Mouse (Mus musculus) MEL (cell line): Measurements from ENCODE around the gene Gnb1l. TPM values are rescaled to one million over a fixed set of nuclear protein-coding genes. Genes with fewer than 3 reads are reported as not detected.

Source experiments
- DNase-seq: peaks from one replicate; pipeline ENCODE4 v3.0.0; 2011; ENCODE audit warnings: low read depth, low spot score
- H3K27ac ChIP-seq: 2 replicates; pipeline ENCODE4 v1.5.1; 2012; ENCODE audit warnings: low read depth, mild to moderate bottlenecking, control low read depth, low read length, moderate library complexity; ENCODE audit not compliant: control insufficient read depth
- H3K27me3 ChIP-seq, 2 experiments: fragments of 150-350 bp in 1 of 2; sonication (generic) in 1 of 2; 2 replicates each; pipeline ENCODE4 v1.6.1; 2012; ENCODE audit warnings: low read length in 2 of 2, mild to moderate bottlenecking in 2 of 2, improper control_type of control experiment in 1 of 2, moderate library complexity in 1 of 2; ENCODE audit not compliant: insufficient read depth in 2 of 2, control insufficient read depth in 1 of 2
- H3K36me3 ChIP-seq, 2 experiments: 2 replicates each; pipeline ENCODE4 v1.6.1; 2012 to 2014; ENCODE audit warnings: low read length in 2 of 2, improper control_type of control experiment in 1 of 2, inconsistent platforms in 1 of 2, mild to moderate bottlenecking in 1 of 2; ENCODE audit not compliant: insufficient read depth in 2 of 2, control insufficient read depth in 1 of 2
- H3K4me1 ChIP-seq, 2 experiments: fragments of 150-350 bp in 1 of 2; sonication (generic) in 1 of 2; 2 replicates each; pipeline ENCODE4 v1.6.1; 2012; ENCODE audit warnings: low read length in 2 of 2, improper control_type of control experiment in 1 of 2, mild to moderate bottlenecking in 1 of 2; ENCODE audit not compliant: insufficient read depth in 2 of 2, control insufficient read depth in 1 of 2
- H3K4me3 ChIP-seq, 2 experiments: fragments of 150-350 bp in 1 of 2; sonication (generic) in 1 of 2; 2 replicates each; pipeline ENCODE4 v1.5.1; 2012; ENCODE audit warnings: low read depth in 2 of 2, low read length in 2 of 2, mild to moderate bottlenecking in 2 of 2, moderate library complexity in 2 of 2, control low read depth in 1 of 2, improper control_type of control experiment in 1 of 2; ENCODE audit not compliant: control insufficient read depth in 1 of 2, insufficient read depth in 1 of 2
- H3K79me2 ChIP-seq: 2 replicates; pipeline ENCODE4 v1.6.1; 2012; ENCODE audit warnings: mild to moderate bottlenecking, low read length, moderate library complexity; ENCODE audit not compliant: control insufficient read depth, poor library complexity, insufficient read depth
- H3K9ac ChIP-seq: 2 replicates; pipeline ENCODE4 v1.6.1; 2012; ENCODE audit warnings: low read depth, mild to moderate bottlenecking, control low read depth, low read length, moderate library complexity; ENCODE audit not compliant: control insufficient read depth, poor library complexity, severe bottlenecking
- H3K9me3 ChIP-seq: fragments of 150-350 bp; sonication (generic); replicated peaks from 2 replicates; pipeline ENCODE4 v1.6.1; 2012; ENCODE audit warnings: mild to moderate bottlenecking, low read length, improper control_type of control experiment, moderate library complexity; ENCODE audit not compliant: insufficient read depth
- CHD1 ChIP-seq: IDR thresholded peaks from 2 replicates; pipeline ENCODE4 v1.6.1; 2012; ENCODE audit warnings: low read depth, mild to moderate bottlenecking, inconsistent platforms, low read length, improper control_type of control experiment
- CTCF ChIP-seq, 3 experiments: IDR thresholded peaks in 2 of 3; conservative IDR thresholded peaks in 1 of 3; 2 replicates each; pipeline ENCODE4 v1.5.1; 2011 to 2012; ENCODE audit warnings: low read length in 3 of 3, low read depth in 2 of 3, mild to moderate bottlenecking in 2 of 3, improper control_type of control experiment in 1 of 3, inconsistent platforms in 1 of 3, mixed read lengths in 1 of 3, moderate library complexity in 1 of 3; ENCODE audit not compliant: control insufficient read depth in 1 of 3, insufficient read depth in 1 of 3, poor library complexity in 1 of 3, severe bottlenecking in 1 of 3
- E2F4 ChIP-seq: IDR thresholded peaks from 2 replicates; pipeline ENCODE4 v1.6.1; 2011; ENCODE audit warnings: low read depth, low read length, improper control_type of control experiment, borderline replicate concordance
- ELF1 ChIP-seq: IDR thresholded peaks from 2 replicates; pipeline ENCODE4 v1.6.1; 2014; ENCODE audit warnings: low read depth, mild to moderate bottlenecking, inconsistent platforms, low read length, improper control_type of control experiment, moderate library complexity
- ETS1 ChIP-seq: IDR thresholded peaks from 2 replicates; pipeline ENCODE4 v1.6.1; 2012; ENCODE audit warnings: low read depth, mild to moderate bottlenecking, inconsistent platforms, low read length, improper control_type of control experiment, moderate library complexity
- GABPA ChIP-seq: IDR thresholded peaks from 2 replicates; pipeline ENCODE4 v1.6.1; 2012; ENCODE audit warnings: low read depth, mild to moderate bottlenecking, inconsistent platforms, low read length, improper control_type of control experiment, moderate library complexity
- HCFC1 ChIP-seq: IDR thresholded peaks from 2 replicates; pipeline ENCODE4 v1.6.1; 2012; ENCODE audit warnings: low read depth, mild to moderate bottlenecking, inconsistent platforms, low read length, improper control_type of control experiment, moderate library complexity
- KAT2A ChIP-seq: conservative IDR thresholded peaks from 2 replicates; pipeline ENCODE4 v1.6.1; 2012; ENCODE audit warnings: low read depth, low read length, improper control_type of control experiment, inconsistent platforms
- MAFK ChIP-seq: IDR thresholded peaks from 2 replicates; pipeline ENCODE4 v1.6.1; 2011; ENCODE audit warnings: low read depth, mild to moderate bottlenecking, low read length, improper control_type of control experiment, borderline replicate concordance
- MAX ChIP-seq: IDR thresholded peaks from 2 replicates; pipeline ENCODE4 v1.6.1; 2011; ENCODE audit warnings: low read length, improper control_type of control experiment
- MAZ ChIP-seq: IDR thresholded peaks from 2 replicates; pipeline ENCODE4 v1.6.1; 2012; ENCODE audit warnings: low read depth, mild to moderate bottlenecking, inconsistent platforms, low read length, improper control_type of control experiment
- MEF2A ChIP-seq: IDR thresholded peaks from 2 replicates; pipeline ENCODE4 v1.6.1; 2014; ENCODE audit warnings: low read depth, mild to moderate bottlenecking, inconsistent platforms, low read length, improper control_type of control experiment; ENCODE audit not compliant: poor library complexity, insufficient replicate concordance, severe bottlenecking; ENCODE audit errors: extremely low read depth
- MXI1 ChIP-seq: IDR thresholded peaks from 2 replicates; pipeline ENCODE4 v1.6.1; 2011; ENCODE audit warnings: mild to moderate bottlenecking, low read depth, low read length, improper control_type of control experiment
- MYB ChIP-seq: IDR thresholded peaks from 2 replicates; pipeline ENCODE4 v1.6.1; 2011; ENCODE audit warnings: mild to moderate bottlenecking, low read depth, low read length, improper control_type of control experiment
- MYC ChIP-seq: IDR thresholded peaks from 2 replicates; pipeline ENCODE4 v1.6.1; 2011; ENCODE audit warnings: low read depth, mild to moderate bottlenecking, low read length, improper control_type of control experiment, moderate library complexity
- NRF1 ChIP-seq: IDR thresholded peaks from 2 replicates; pipeline ENCODE4 v1.6.1; 2014; ENCODE audit warnings: low read depth, mild to moderate bottlenecking, inconsistent platforms, low read length, improper control_type of control experiment, moderate library complexity; ENCODE audit not compliant: poor library complexity, insufficient read depth, severe bottlenecking
- POLR2AphosphoS2 ChIP-seq: IDR thresholded peaks from 2 replicates; pipeline ENCODE4 v1.6.1; 2011; ENCODE audit warnings: low read length, improper control_type of control experiment
- POLR2AphosphoS5 ChIP-seq: IDR thresholded peaks from 2 replicates; pipeline ENCODE4 v1.6.1; 2012; ENCODE audit warnings: low read depth, borderline replicate concordance, mild to moderate bottlenecking, inconsistent platforms, low read length, moderate library complexity, mixed read lengths
- RAD21 ChIP-seq: IDR thresholded peaks from 2 replicates; pipeline ENCODE4 v1.6.1; 2011; ENCODE audit warnings: mild to moderate bottlenecking, low read depth, low read length, improper control_type of control experiment
- RCOR1 ChIP-seq: IDR thresholded peaks from 2 replicates; pipeline ENCODE4 v1.6.1; 2012; ENCODE audit warnings: low read depth, mild to moderate bottlenecking, inconsistent platforms, low read length, improper control_type of control experiment
- SIN3A ChIP-seq: IDR thresholded peaks from 2 replicates; pipeline ENCODE4 v1.6.1; 2012; ENCODE audit warnings: low read length, improper control_type of control experiment, inconsistent platforms
- SMC3 ChIP-seq: IDR thresholded peaks from 2 replicates; pipeline ENCODE4 v1.6.1; 2011; ENCODE audit warnings: low read depth, low read length, improper control_type of control experiment
- TAL1 ChIP-seq: IDR thresholded peaks from 2 replicates; pipeline ENCODE4 v1.6.1; 2012; ENCODE audit warnings: mild to moderate bottlenecking, inconsistent platforms, low read length, moderate library complexity, mixed read lengths
- TCF12 ChIP-seq: IDR thresholded peaks from 2 replicates; pipeline ENCODE4 v1.6.1; 2014; ENCODE audit warnings: low read depth, mild to moderate bottlenecking, inconsistent platforms, low read length, improper control_type of control experiment, moderate library complexity
- UBTF ChIP-seq: IDR thresholded peaks from 2 replicates; pipeline ENCODE4 v1.6.1; 2012; ENCODE audit warnings: low read depth, mild to moderate bottlenecking, inconsistent platforms, low read length, improper control_type of control experiment, moderate library complexity, borderline replicate concordance; ENCODE audit not compliant: insufficient read depth
- USF1 ChIP-seq: IDR thresholded peaks from 2 replicates; pipeline ENCODE4 v1.6.1; 2014; ENCODE audit warnings: low read depth, mild to moderate bottlenecking, inconsistent platforms, low read length, improper control_type of control experiment, moderate library complexity
- USF2 ChIP-seq, 2 experiments: IDR thresholded peaks; 2 replicates each; pipeline ENCODE4 v1.6.1; 2011 to 2012; ENCODE audit warnings: improper control_type of control experiment in 2 of 2, low read length in 2 of 2, borderline replicate concordance in 1 of 2, inconsistent platforms in 1 of 2, low read depth in 1 of 2, mild to moderate bottlenecking in 1 of 2; ENCODE audit not compliant: insufficient read depth in 1 of 2
- ZC3H11A ChIP-seq: IDR thresholded peaks from 2 replicates; pipeline ENCODE4 v1.6.1; 2012; ENCODE audit warnings: low read depth, mild to moderate bottlenecking, inconsistent platforms, low read length, improper control_type of control experiment
- polyA plus RNA-seq, 2 experiments: library from polyadenylated mRNA; stranded (reverse) in 1 of 2; unstranded in 1 of 2; fragments of >175 nt in 1 of 2; fragments of >200 nt in 1 of 2; gene quantifications; 2 replicates each; pipeline versions ENCODE4 v1.2.1 to v1.2.4; 2012; ENCODE audit warnings: low replicate concordance in 2 of 2, low read depth in 1 of 2; ENCODE audit not compliant: insufficient read length in 2 of 2, insufficient read depth in 1 of 2, missing spikeins in 1 of 2
- total RNA-seq: library from RNA; depleted of rRNA; stranded (reverse); fragments of 300-350 nt; gene quantifications from 2 replicates; pipeline ENCODE4 v1.2.3, GENCODE M21; 2012

Gnb1l gene
- total and polyA plus RNA-seq, 3 experiments: 37.9 to 47.8 TPM; not detected in 1

DNA sequence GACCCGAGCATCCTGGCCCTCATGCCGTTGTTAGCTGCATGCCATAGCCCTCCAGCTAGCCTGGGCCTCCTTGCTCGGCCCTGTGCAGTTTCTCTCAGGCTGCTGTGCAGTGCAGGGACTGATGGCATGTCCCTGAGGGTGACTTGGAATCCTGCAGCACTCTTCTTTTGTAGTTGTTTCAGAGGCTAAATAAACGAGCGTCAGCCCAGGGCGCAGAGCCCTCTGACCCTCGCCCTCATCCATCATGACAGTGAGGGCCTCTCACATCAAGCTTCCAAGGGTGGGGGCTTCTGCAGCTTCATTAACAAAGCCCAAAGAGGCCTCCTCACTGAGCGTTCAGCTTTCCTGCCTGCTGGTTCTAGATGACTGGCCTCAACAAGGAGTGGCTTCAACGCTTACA lies 53.1 kb downstream of the Gnb1l start:
- H3K27me3 ChIP-seq: no peaks in the 10 kb centered on the region
- H3K9me3 ChIP-seq: no peaks in the 10 kb centered on the region
- no peaks in the 10 kb centered on the region for H3K79me2 ChIP-seq
- TF ChIP-seq MYB: no peak
- no peak for TF ChIP-seq SIN3A
- no peak for TF ChIP-seq MAZ
- TF ChIP-seq ZC3H11A: no peak
- TF ChIP-seq SMC3: no peak
- TF ChIP-seq MEF2A: no peak
- TF ChIP-seq MAX: no peak
- no peak for TF ChIP-seq TCF12
- TF ChIP-seq MXI1: no peak
- TF ChIP-seq MYC: no peak
- no peak for TF ChIP-seq POLR2AphosphoS2
- no peak for TF ChIP-seq RAD21
- TF ChIP-seq CTCF (IDR thresholded peaks at IDR 0.05 in 2 of 3, conservative IDR thresholded peaks at IDR 0.05 in 1 of 3; ENCODE audit: control insufficient read depth in 1 of 3, insufficient read depth in 1 of 3, low read depth in 2 of 3, low read length in 3 of 3, poor library complexity in 1 of 3, severe bottlenecking in 1 of 3): no peak
- no peak for TF ChIP-seq KAT2A
- no peak for TF ChIP-seq USF2 (IDR thresholded peaks at IDR 0.05; ENCODE audit: borderline replicate concordance in 1 of 2, insufficient read depth in 1 of 2, low read depth in 1 of 2, low read length in 2 of 2)
- TF ChIP-seq USF1: no peak
- no peak for TF ChIP-seq ETS1
- TF ChIP-seq MAFK: no peak
- TF ChIP-seq HCFC1: no peak
- H3K36me3 ChIP-seq: no peaks in the 10 kb centered on the region; a peak in 1 of 4 replicates
- no peak overlapping the region for H3K9ac ChIP-seq
- no peaks in the 10 kb centered on the region for H3K4me1 ChIP-seq
- no peak overlapping the region for H3K27ac ChIP-seq
- no peak for DNase-seq
- H3K4me3 ChIP-seq: no peak overlapping the region

DNA sequence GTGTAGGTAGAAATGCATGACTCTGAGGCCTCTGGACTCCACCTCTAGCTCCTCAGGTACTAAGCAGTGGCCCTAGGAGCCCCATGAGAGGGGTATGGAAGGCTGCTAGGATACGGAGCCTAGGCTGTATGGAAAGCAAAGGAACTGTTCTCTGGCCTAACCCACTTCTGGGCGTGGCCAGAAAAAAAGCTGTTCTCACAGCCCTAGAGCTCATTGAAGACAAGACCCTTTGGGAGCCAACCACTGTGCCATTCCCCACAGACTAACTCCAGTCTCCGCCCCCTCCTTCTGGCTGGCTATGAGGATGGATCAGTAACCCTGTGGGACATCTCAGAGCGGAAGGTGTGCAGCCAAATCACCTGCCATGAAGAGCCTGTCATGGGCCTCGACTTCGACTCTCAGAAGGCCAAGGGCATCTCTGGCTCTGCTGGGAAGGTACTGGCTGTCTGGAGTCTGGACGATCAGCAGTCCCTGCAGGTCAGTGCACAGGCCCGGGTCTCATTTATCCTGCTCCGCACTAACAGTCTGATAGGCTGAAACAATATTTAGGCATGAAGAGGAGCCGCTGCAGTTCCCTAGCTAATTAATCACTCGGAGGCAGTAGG lies 53.7 kb downstream of the Gnb1l start:
- Histone ChIP-seq H3K36me3 (no peaks in the 10 kb centered on the region; a peak in 1 of 4 replicates), H3K27ac (no peak overlapping the region), H3K79me2 (no peaks in the 10 kb centered on the region), H3K4me3 (no peak overlapping the region), H3K27me3 (no peaks in the 10 kb centered on the region), H3K9me3 (no peaks in the 10 kb centered on the region), H3K9ac (no peak overlapping the region), H3K4me1 (no peaks in the 10 kb centered on the region)
- DNase-seq: no peak
- no peak for TF ChIP-seq ELF1
- no peak for TF ChIP-seq POLR2AphosphoS5
- no peak for TF ChIP-seq NRF1
- no peak for TF ChIP-seq TAL1
- TF ChIP-seq SIN3A: no peak
- no peak for TF ChIP-seq UBTF
- no peak for TF ChIP-seq CHD1
- TF ChIP-seq RCOR1: no peak
- TF ChIP-seq GABPA: no peak
- TF ChIP-seq MAZ: no peak
- TF ChIP-seq HCFC1: no peak
- TF ChIP-seq MAFK: no peak
- no peak for TF ChIP-seq MYC
- TF ChIP-seq MXI1: no peak
- no peak for TF ChIP-seq TCF12
- no peak for TF ChIP-seq ETS1
- no peak for TF ChIP-seq SMC3
- TF ChIP-seq KAT2A: no peak
- TF ChIP-seq E2F4: no peak
- TF ChIP-seq, all 39 proteins: peak for 0
